Mouse (Mus musculus) forebrain, embryonic 10.5 days (tissue): ENCODE measurements around the gene Rbpj. TPM values are rescaled to one million over a fixed set of nuclear protein-coding genes. Genes with fewer than 3 reads are reported as not detected.
A peak's percentile ranks its signal among the peaks of the same experiment; 100 is the strongest.
"Not testable (repeated sequence)": the region's sequence is repeated elsewhere in the genome, so short reads cannot be mapped to it uniquely, and the experiment has no call there.

ENCODE experiments used
- DNase-seq: peaks from one replicate; pipeline ENCODE4 v3.0.0-alpha.2; 2017; ENCODE audit warnings: low spot score; ENCODE audit errors: extremely low spot score
- H3K27ac ChIP-seq: fragments of 300-500 bp; sonication (generic); 2 replicates; pipeline ENCODE4 v1.5.1; 2016; ENCODE audit warnings: mild to moderate bottlenecking
- H3K27me3 ChIP-seq: fragments of 300-500 bp; sonication (generic); 2 replicates; pipeline ENCODE4 v1.6.1; 2016; ENCODE audit warnings: mild to moderate bottlenecking; ENCODE audit not compliant: poor library complexity, severe bottlenecking
- H3K36me3 ChIP-seq: fragments of 300-500 bp; sonication (generic); replicated peaks from 2 replicates; pipeline ENCODE4 v1.6.1; 2016; ENCODE audit warnings: mild to moderate bottlenecking, moderate library complexity
- H3K4me1 ChIP-seq: fragments of 300-500 bp; sonication (generic); 2 replicates; pipeline ENCODE4 v1.6.1; 2016
- H3K4me3 ChIP-seq: fragments of 300-500 bp; sonication (generic); 2 replicates; pipeline ENCODE4 v1.5.1; 2016; ENCODE audit warnings: mild to moderate bottlenecking, moderate library complexity
- H3K9me3 ChIP-seq: fragments of 300-500 bp; sonication (generic); 2 replicates; pipeline ENCODE4 v1.6.1; 2016; ENCODE audit warnings: mild to moderate bottlenecking, moderate library complexity
- WGBS: fragments of 180-500 bp; shearing (Covaris S2); methylation state at CpG from one replicate; pipeline ENCODE4 v1.1.7; 2016; 5-methylcytosine and 5-hydroxymethylcytosine counted together
- polyA plus RNA-seq: library from polyadenylated mRNA; unstranded; fragments of >200 nt; fragmentation: Nextera tagmentation; extraction: Ambion mirVana; gene quantifications from 2 replicates; pipeline ENCODE4 v1.2.1, GENCODE M21; 2016

The Rbpj gene
- polyA plus RNA-seq, 1 experiment from 2014 or later: 44.0 TPM

GRCm38 (mm10) chr5:53661508-53661907 is 195.6 kb downstream of the Rbpj start:
- H3K4me3 ChIP-seq: no peak overlapping the region
- 92% methylated on average over 2 of the region's 2 CpGs for WGBS
- no peaks in the 10 kb centered on the region for H3K9me3 ChIP-seq
- no peak for DNase-seq
- H3K4me1 ChIP-seq: no peaks in the 10 kb centered on the region
- no peaks in the 10 kb centered on the region for H3K27me3 ChIP-seq
- H3K27ac ChIP-seq: no peak overlapping the region
- peaks cover 6% of the 10 kb centered on the region for H3K36me3 ChIP-seq

GRCm38 (mm10) chr5:53662413-53662812 is 196.5 kb downstream of the Rbpj start:
- Histone ChIP-seq H3K27me3 (no peaks in the 10 kb centered on the region), H3K27ac (no peak overlapping the region), H3K4me3 (no peak overlapping the region), H3K36me3 (peaks cover 5% of the 10 kb centered on the region), H3K4me1 (no peaks in the 10 kb centered on the region), H3K9me3 (no peaks in the 10 kb centered on the region)
- WGBS: 68% methylated on average over 1 of the region's 1 CpGs
- DNase-seq: no peak

GRCm38 (mm10) chr5:53663665-53664064 is 197.7 kb downstream of the Rbpj start:
- no peak for DNase-seq
- Histone ChIP-seq H3K4me3 (no peak overlapping the region), H3K36me3 (peaks cover 3% of the 10 kb centered on the region), H3K4me1 (no peaks in the 10 kb centered on the region), H3K27ac (no peak overlapping the region), H3K27me3 (no peaks in the 10 kb centered on the region), H3K9me3 (no peaks in the 10 kb centered on the region)

GRCm38 (mm10) chr5:53668021-53668420 is 202.1 kb downstream of the Rbpj start:
- 91% methylated on average over 5 of the region's 5 CpGs for whole genome bisulfite sequencing
- no peak for DNase-seq

GRCm38 (mm10) chr5:53670321-53670938 is 204.5 kb downstream of the Rbpj start:
- Histone ChIP-seq H3K27me3 (no peaks in the 10 kb centered on the region), H3K9me3 (no peaks in the 10 kb centered on the region), H3K27ac (no peak overlapping the region), H3K4me3 (no peak overlapping the region), H3K4me1 (peaks cover 5% of the 10 kb centered on the region; the same call in 1 of the 2 replicates), H3K36me3 (no peaks in the 10 kb centered on the region)
- 90% methylated on average over 10 of the region's 10 CpGs for WGBS
- no peak for DNase-seq

More at GRCm38 (mm10) chr5:53668021-53668420, 202.1 kb downstream of the Rbpj start:
- Histone ChIP-seq H3K4me1 (peaks cover 5% of the 10 kb centered on the region; the same call in 1 of the 2 replicates), H3K36me3 (no peaks in the 10 kb centered on the region), H3K27me3 (no peaks in the 10 kb centered on the region), H3K4me3 (no peak overlapping the region), H3K9me3 (no peaks in the 10 kb centered on the region), H3K27ac (no peak overlapping the region)

- Histone ChIP-seq H3K27ac (no peak overlapping the region), H3K36me3 (no peaks in the 10 kb centered on the region), H3K27me3 (no peaks in the 10 kb centered on the region), H3K4me3 (no peak overlapping the region), H3K4me1 (peaks cover 5% of the 10 kb centered on the region; the same call in 1 of the 2 replicates), H3K9me3 (no peaks in the 10 kb centered on the region)
- no peak for DNase-seq
- WGBS: 63% methylated on average over 4 of the region's 4 CpGs
Measured at GRCm38 (mm10) chr5:53671507-53671906, 205.6 kb downstream of the Rbpj start.

GRCm38 (mm10) chr5:53672352-53672751 is 206.4 kb downstream of the Rbpj start:
- no peak overlapping the region for H3K27ac ChIP-seq
- H3K4me1 ChIP-seq: peaks cover 5% of the 10 kb centered on the region; the same call in 1 of the 2 replicates
- H3K9me3 ChIP-seq: no peaks in the 10 kb centered on the region
- no peak overlapping the region for H3K4me3 ChIP-seq
- DNase-seq: peak; percentile 80
- no peaks in the 10 kb centered on the region for H3K36me3 ChIP-seq
- WGBS: 30% methylated on average over 5 of the region's 5 CpGs
- H3K27me3 ChIP-seq: no peaks in the 10 kb centered on the region

GRCm38 (mm10) chr5:53673493-53674150 is 207.7 kb downstream of the Rbpj start:
- H3K27me3 ChIP-seq, H3K4me1 ChIP-seq, H3K9me3 ChIP-seq, H3K36me3 ChIP-seq, H3K27ac ChIP-seq, H3K4me3 ChIP-seq, DNase-seq: not testable (repeated sequence)
- WGBS: 83% methylated on average over 5 of the region's 6 CpGs

- H3K36me3 ChIP-seq: no peaks in the 10 kb centered on the region
- no peak overlapping the region for H3K27ac ChIP-seq
- no peaks in the 10 kb centered on the region for H3K9me3 ChIP-seq
- WGBS: 92% methylated on average over 8 of the region's 8 CpGs
- no peaks in the 10 kb centered on the region for H3K27me3 ChIP-seq
- H3K4me3 ChIP-seq: no peak overlapping the region
- peaks cover 8% of the 10 kb centered on the region for H3K4me1 ChIP-seq
- no peak for DNase-seq
Measured at GRCm38 (mm10) chr5:53676671-53677070, 210.7 kb downstream of the Rbpj start.

GRCm38 (mm10) chr5:53678036-53678767 is 212.2 kb downstream of the Rbpj start:
- Histone ChIP-seq H3K4me3 (no peak overlapping the region), H3K4me1 (peaks cover 6% of the 10 kb centered on the region; the same call in 1 of the 2 replicates), H3K27me3 (no peaks in the 10 kb centered on the region), H3K9me3 (no peaks in the 10 kb centered on the region), H3K36me3 (no peaks in the 10 kb centered on the region), H3K27ac (no peak overlapping the region)
- 57% methylated on average over 13 of the region's 13 CpGs for WGBS
- no peak for DNase-seq

- DNase-seq: no peak
- Histone ChIP-seq H3K36me3 (no peaks in the 10 kb centered on the region), H3K27ac (no peak overlapping the region), H3K27me3 (no peaks in the 10 kb centered on the region), H3K9me3 (no peaks in the 10 kb centered on the region), H3K4me1 (peaks cover 6% of the 10 kb centered on the region; the same call in 1 of the 2 replicates), H3K4me3 (no peak overlapping the region)
- WGBS: 84% methylated on average over 6 of the region's 6 CpGs
Measured at GRCm38 (mm10) chr5:53679651-53680050, 213.7 kb downstream of the Rbpj start.

- H3K9me3 ChIP-seq: no peaks in the 10 kb centered on the region
- H3K27me3 ChIP-seq: no peaks in the 10 kb centered on the region
- no peaks in the 10 kb centered on the region for H3K36me3 ChIP-seq
- no peak for DNase-seq
- 78% methylated on average over 3 of the region's 3 CpGs for WGBS
- no peaks in the 10 kb centered on the region for H3K4me1 ChIP-seq
- no peak overlapping the region for H3K27ac ChIP-seq
- H3K4me3 ChIP-seq: no peak overlapping the region
Measured at GRCm38 (mm10) chr5:53683916-53684315, 218.0 kb downstream of the Rbpj start.

- no peaks in the 10 kb centered on the region for H3K36me3 ChIP-seq
- H3K27ac ChIP-seq: no peak overlapping the region
- H3K4me3 ChIP-seq: no peak overlapping the region
- no peaks in the 10 kb centered on the region for H3K27me3 ChIP-seq
- DNase-seq: no peak
- no peaks in the 10 kb centered on the region for H3K4me1 ChIP-seq
- 95% methylated on average over 1 of the region's 1 CpGs for WGBS
- no peaks in the 10 kb centered on the region for H3K9me3 ChIP-seq
Measured at GRCm38 (mm10) chr5:53684417-53684816, 218.5 kb downstream of the Rbpj start.
